Mouse (Mus musculus) C2C12 (cell line): ENCODE measurements around the gene Hist1h3f.
A peak's percentile ranks its signal among the peaks of the same experiment; 100 is the strongest.

Source experiments
- CEBPB ChIP-seq: IDR thresholded peaks from one replicate; pipeline ENCODE4 v1.6.1; 2011; ENCODE audit warnings: low read depth, mild to moderate bottlenecking, control low read depth, moderate library complexity
- CTCF ChIP-seq: IDR thresholded peaks from one replicate; pipeline ENCODE4 v1.5.1; 2011; ENCODE audit not compliant: control insufficient read depth, insufficient read depth, insufficient read length
- MAX ChIP-seq: IDR thresholded peaks from one replicate; pipeline ENCODE4 v1.6.1; 2011; ENCODE audit warnings: mild to moderate bottlenecking, control low read depth
- MYOG ChIP-seq: IDR thresholded peaks from one replicate; pipeline ENCODE4 v1.6.1; 2011; ENCODE audit not compliant: control insufficient read depth, insufficient read length; ENCODE audit errors: extremely low read depth
- USF1 ChIP-seq: IDR thresholded peaks from one replicate; pipeline ENCODE4 v1.6.1; 2011; ENCODE audit warnings: low read depth, mild to moderate bottlenecking, control low read depth, moderate library complexity

- TF ChIP-seq CTCF (no peak), USF1 (peak; percentile 87), MAX (peak; percentile 63), CEBPB (no peak), MYOG (no peak)
Observed at GRCm38 (mm10) chr13:23503797-23504196, 40.1 kb upstream of the Hist1h3f start.
